Mouse (Mus musculus): ENCODE measurements around the gene Hic2. TPM values are rescaled to one million over a fixed set of nuclear protein-coding genes. Genes with fewer than 3 reads are reported as not detected.
A peak's percentile ranks its signal among the peaks of the same experiment; 100 is the strongest.

The Hic2 gene
- total and polyA plus RNA-seq, 3 experiments = 14.8 to 25.1 (median 22.0) TPM

GRCm38 (mm10) chr16:17277342-17278211 lies 44.2 kb downstream of the Hic2 start:
- Histone ChIP-seq H3K4me1 (ENCODE audit: insufficient read depth, low read depth, low read length) (peaks cover 19% of the 10 kb centered on the region), H3K9me3 (replicated peaks) (no peaks in the 10 kb centered on the region), H3K36me3 (replicated peaks) (peaks cover 54% of the 10 kb centered on the region), H3K27me3 (ENCODE audit: insufficient read depth, low read length) (no peaks in the 10 kb centered on the region), H3K4me3 (ENCODE audit: low read depth, low read length) (peak overlapping the region; percentile 80; the same call in 1 of the 2 replicates)
- ATAC-seq (ENCODE audit: extremely low read depth, insufficient number of reproducible peaks, low FRiP score, poor library complexity, severe bottlenecking) (no peak), DNase-seq (ENCODE audit: low spot score) (no peak)
- TF ChIP-seq POLR2AphosphoS5 (IDR thresholded peaks at IDR 0.05; ENCODE audit: insufficient replicate concordance, low read depth, low read length) (no peak), CTCF (IDR thresholded peaks at IDR 0.05; ENCODE audit: low read depth, low read length) (no peak), GATA1 (IDR thresholded peaks at IDR 0.05; ENCODE audit: borderline replicate concordance, low read length) (no peak)

- Histone ChIP-seq H3K4me1 (ENCODE audit: insufficient read depth, low read depth, low read length) (peaks cover 19% of the 10 kb centered on the region), H3K36me3 (replicated peaks) (peaks cover 82% of the 10 kb centered on the region), H3K4me3 (ENCODE audit: low read depth, low read length) (no peak overlapping the region), H3K27me3 (ENCODE audit: insufficient read depth, low read length) (no peaks in the 10 kb centered on the region), H3K9me3 (replicated peaks) (no peaks in the 10 kb centered on the region)
- DNase-seq (ENCODE audit: low spot score) (no peak), ATAC-seq (ENCODE audit: extremely low read depth, insufficient number of reproducible peaks, low FRiP score, poor library complexity, severe bottlenecking) (no peak)
- TF ChIP-seq GATA2 (IDR thresholded peaks at IDR 0.05; ENCODE audit: borderline replicate concordance, low read depth, low read length) (no peak), POLR2AphosphoS5 (IDR thresholded peaks at IDR 0.05; ENCODE audit: insufficient replicate concordance, low read depth, low read length) (no peak), GATA1 (IDR thresholded peaks at IDR 0.05; ENCODE audit: borderline replicate concordance, low read length) (no peak), TAL1 (conservative IDR thresholded peaks at IDR 0.05; ENCODE audit: low read depth, low read length) (no peak), CTCF (IDR thresholded peaks at IDR 0.05; ENCODE audit: low read depth, low read length) (no peak)
These were observed 47.1 kb downstream of the Hic2 start for GRCm38 (mm10) chr16:17280471-17280870.

GRCm38 (mm10) chr16:17283151-17283550 lies 49.8 kb downstream of the Hic2 start:
- no peak for TF ChIP-seq GATA1 (IDR thresholded peaks at IDR 0.05; ENCODE audit: borderline replicate concordance, low read length)
- TF ChIP-seq GATA2 (IDR thresholded peaks at IDR 0.05; ENCODE audit: borderline replicate concordance, low read depth, low read length) = no peak
- TF ChIP-seq TAL1 (conservative IDR thresholded peaks at IDR 0.05; ENCODE audit: low read depth, low read length) = no peak
- no peak for TF ChIP-seq POLR2AphosphoS5 (IDR thresholded peaks at IDR 0.05; ENCODE audit: insufficient replicate concordance, low read depth, low read length)
- TF ChIP-seq CTCF (IDR thresholded peaks at IDR 0.05; ENCODE audit: low read depth, low read length) = no peak
- Histone ChIP-seq H3K4me3 (ENCODE audit: low read depth, low read length) (no peak overlapping the region), H3K9me3 (replicated peaks) (no peaks in the 10 kb centered on the region), H3K27me3 (ENCODE audit: insufficient read depth, low read length) (no peaks in the 10 kb centered on the region), H3K4me1 (ENCODE audit: insufficient read depth, low read depth, low read length) (no peaks in the 10 kb centered on the region; the same call in 1 of the 2 replicates), H3K36me3 (replicated peaks) (peaks cover 93% of the 10 kb centered on the region)
- no peak for ATAC-seq (ENCODE audit: extremely low read depth, insufficient number of reproducible peaks, low FRiP score, poor library complexity, severe bottlenecking)
- no peak for DNase-seq (ENCODE audit: low spot score)

GRCm38 (mm10) chr16:17287103-17287502 lies 53.7 kb downstream of the Hic2 start:
- H3K27me3 ChIP-seq (ENCODE audit: insufficient read depth, low read length) = no peaks in the 10 kb centered on the region
- TF ChIP-seq GATA1 (IDR thresholded peaks at IDR 0.05; ENCODE audit: borderline replicate concordance, low read length) (no peak), CTCF (IDR thresholded peaks at IDR 0.05; ENCODE audit: low read depth, low read length) (no peak), GATA2 (IDR thresholded peaks at IDR 0.05; ENCODE audit: borderline replicate concordance, low read depth, low read length) (no peak), POLR2AphosphoS5 (IDR thresholded peaks at IDR 0.05; ENCODE audit: insufficient replicate concordance, low read depth, low read length) (no peak), TAL1 (conservative IDR thresholded peaks at IDR 0.05; ENCODE audit: low read depth, low read length) (no peak)
- no peaks in the 10 kb centered on the region for H3K9me3 ChIP-seq (replicated peaks)
- no peaks in the 10 kb centered on the region for H3K4me1 ChIP-seq (ENCODE audit: insufficient read depth, low read depth, low read length)
- no peak for ATAC-seq (ENCODE audit: extremely low read depth, insufficient number of reproducible peaks, low FRiP score, poor library complexity, severe bottlenecking)
- peaks cover 81% of the 10 kb centered on the region for H3K36me3 ChIP-seq (replicated peaks)
- no peak overlapping the region for H3K4me3 ChIP-seq (ENCODE audit: low read depth, low read length)
- no peak for DNase-seq (ENCODE audit: low spot score)

GRCm38 (mm10) chr16:17291016-17291415 lies 57.6 kb downstream of the Hic2 start:
- H3K4me1 ChIP-seq (ENCODE audit: insufficient read depth, low read depth, low read length) = no peaks in the 10 kb centered on the region
- DNase-seq (ENCODE audit: low spot score) (no peak), ATAC-seq (ENCODE audit: extremely low read depth, insufficient number of reproducible peaks, low FRiP score, poor library complexity, severe bottlenecking) (no peak)
- peaks cover 72% of the 10 kb centered on the region for H3K36me3 ChIP-seq (replicated peaks)
- TF ChIP-seq CTCF (IDR thresholded peaks at IDR 0.05; ENCODE audit: low read depth, low read length) = no peak
- TF ChIP-seq POLR2AphosphoS5 (IDR thresholded peaks at IDR 0.05; ENCODE audit: insufficient replicate concordance, low read depth, low read length) = no peak
- TF ChIP-seq TAL1 (conservative IDR thresholded peaks at IDR 0.05; ENCODE audit: low read depth, low read length) = no peak
- no peak for TF ChIP-seq GATA1 (IDR thresholded peaks at IDR 0.05; ENCODE audit: borderline replicate concordance, low read length)
- TF ChIP-seq GATA2 (IDR thresholded peaks at IDR 0.05; ENCODE audit: borderline replicate concordance, low read depth, low read length) = no peak
- H3K9me3 ChIP-seq (replicated peaks) = no peaks in the 10 kb centered on the region
- no peak overlapping the region for H3K4me3 ChIP-seq (ENCODE audit: low read depth, low read length)
- H3K27me3 ChIP-seq (ENCODE audit: insufficient read depth, low read length) = no peaks in the 10 kb centered on the region

GRCm38 (mm10) chr16:17292751-17293150 lies 59.4 kb downstream of the Hic2 start:
- ATAC-seq (ENCODE audit: extremely low read depth, insufficient number of reproducible peaks, low FRiP score, poor library complexity, severe bottlenecking) = no peak
- Histone ChIP-seq H3K9me3 (replicated peaks) (no peaks in the 10 kb centered on the region), H3K4me1 (ENCODE audit: insufficient read depth, low read depth, low read length) (no peaks in the 10 kb centered on the region), H3K4me3 (ENCODE audit: low read depth, low read length) (no peak overlapping the region), H3K36me3 (replicated peaks) (peaks cover 75% of the 10 kb centered on the region), H3K27me3 (ENCODE audit: insufficient read depth, low read length) (no peaks in the 10 kb centered on the region)
- DNase-seq (ENCODE audit: low spot score) = peak; percentile 32
- no peak for TF ChIP-seq TAL1 (conservative IDR thresholded peaks at IDR 0.05; ENCODE audit: low read depth, low read length)
- TF ChIP-seq CTCF (IDR thresholded peaks at IDR 0.05; ENCODE audit: low read depth, low read length) = peak; percentile 99
